Mouse (Mus musculus): ENCODE data around the gene Angptl2.

Gene Angptl2

DNA sequence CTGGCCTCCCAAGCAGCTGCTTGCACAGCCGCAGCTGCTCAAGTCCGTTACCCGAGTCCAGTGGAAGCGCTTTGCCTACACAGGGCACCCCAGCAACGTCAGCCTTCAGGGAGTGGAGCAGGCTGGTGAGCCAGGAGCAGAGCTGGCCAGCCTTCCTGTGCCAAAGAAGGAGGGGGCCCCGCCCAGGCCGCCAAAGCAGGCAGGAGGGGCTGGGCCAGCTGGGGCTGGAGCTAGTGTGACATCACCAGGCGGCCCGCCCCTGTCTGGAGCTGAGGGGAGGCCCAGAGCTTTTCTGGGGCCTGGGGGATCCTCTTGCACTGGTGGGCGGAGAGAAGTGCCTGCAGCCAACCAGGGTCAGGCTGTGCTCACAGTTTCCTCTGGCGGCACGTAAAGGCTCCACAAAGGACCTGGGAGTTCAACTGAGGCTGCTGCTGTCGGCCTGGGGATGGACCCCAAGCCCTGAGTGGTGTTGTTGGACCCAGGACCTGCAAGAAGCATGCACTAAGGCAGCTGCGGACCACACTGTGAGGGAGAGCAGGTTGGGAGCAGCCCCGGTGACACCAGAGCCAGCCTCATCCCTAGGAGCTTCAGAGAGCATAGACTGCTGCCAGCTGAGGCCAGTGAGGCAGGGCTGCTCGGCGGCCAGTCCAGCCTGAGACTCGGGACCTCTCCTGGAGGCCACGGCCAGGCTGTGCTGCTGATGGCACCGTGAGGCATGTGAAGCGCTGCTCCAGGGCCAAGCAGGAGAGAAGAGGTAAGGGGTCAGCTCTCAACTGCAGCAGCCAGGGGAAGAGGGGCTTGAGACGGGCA, at the start of gene Angptl2:
Gene Angptl2, plus strand, starts transcription at position 370 of the 810 bp plus-strand sequence.
- in situ Hi-C loops (cut with MboI), result no loop called here

- in situ Hi-C loops (cut with MboI), result no loop called here
These were observed 48.8 kb upstream of the Angptl2 start for GRCm38 (mm10) chr2:33167060-33167459.

DNA sequence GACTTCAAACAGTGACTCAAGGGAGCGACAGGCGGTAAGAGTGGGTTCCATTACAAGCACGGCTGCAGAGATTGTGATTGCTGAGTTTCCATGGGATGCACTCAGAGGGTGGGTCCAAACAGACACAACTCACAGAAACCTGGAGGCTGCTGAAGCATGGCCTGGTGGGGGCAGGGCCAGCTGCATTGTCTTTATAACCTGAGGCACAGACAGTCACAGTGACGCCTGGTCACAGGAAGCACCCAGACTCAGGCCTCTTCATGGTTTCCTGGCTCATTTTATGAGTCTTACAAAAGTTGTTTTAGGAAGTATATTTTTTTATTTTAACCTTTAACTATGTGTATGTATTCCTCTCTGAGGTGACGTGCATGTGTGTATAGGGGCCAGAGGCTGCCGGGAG, 46.4 kb upstream of the Angptl2 start:
- in situ Hi-C loops (cut with MboI), result no loop called here

DNA sequence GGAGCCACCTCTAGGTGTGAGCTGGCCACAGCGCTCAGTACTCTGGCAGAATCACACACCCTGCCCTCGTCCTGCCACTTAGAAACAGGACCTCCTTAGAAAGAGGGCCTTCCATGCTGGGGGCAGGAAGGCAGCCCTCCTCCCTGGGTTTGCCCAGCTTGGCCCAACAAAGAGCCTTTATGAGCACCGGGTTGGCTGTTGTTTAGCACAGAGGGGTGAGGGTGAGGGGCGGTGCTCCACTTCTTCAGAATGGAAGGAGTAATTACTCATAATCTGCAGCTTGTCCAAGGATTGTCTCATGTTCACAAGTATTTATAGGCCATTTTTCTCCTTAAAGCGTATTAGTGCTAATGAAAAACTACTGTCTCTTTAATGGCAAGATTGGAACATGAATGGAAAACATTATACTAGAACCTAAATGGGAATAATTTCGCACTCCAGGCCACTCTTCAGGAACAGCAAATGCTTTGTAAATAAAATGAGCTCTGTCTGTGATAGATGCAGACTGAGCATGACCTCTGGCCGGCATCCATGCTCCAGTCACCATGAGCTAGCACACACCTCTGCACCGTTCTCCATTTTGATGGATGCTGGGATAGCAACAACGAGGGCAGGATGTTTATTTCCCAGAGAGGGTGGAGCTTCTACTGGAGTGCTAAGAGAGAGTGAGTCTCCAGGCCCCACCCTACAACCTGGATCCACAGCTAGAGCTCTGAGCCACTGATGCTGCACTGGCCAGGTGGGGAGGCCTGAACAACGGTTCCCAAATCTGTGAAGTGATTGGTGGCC, 44.9 kb upstream of the Angptl2 start:
- in situ Hi-C loops (cut with MboI), result no loop called here

DNA sequence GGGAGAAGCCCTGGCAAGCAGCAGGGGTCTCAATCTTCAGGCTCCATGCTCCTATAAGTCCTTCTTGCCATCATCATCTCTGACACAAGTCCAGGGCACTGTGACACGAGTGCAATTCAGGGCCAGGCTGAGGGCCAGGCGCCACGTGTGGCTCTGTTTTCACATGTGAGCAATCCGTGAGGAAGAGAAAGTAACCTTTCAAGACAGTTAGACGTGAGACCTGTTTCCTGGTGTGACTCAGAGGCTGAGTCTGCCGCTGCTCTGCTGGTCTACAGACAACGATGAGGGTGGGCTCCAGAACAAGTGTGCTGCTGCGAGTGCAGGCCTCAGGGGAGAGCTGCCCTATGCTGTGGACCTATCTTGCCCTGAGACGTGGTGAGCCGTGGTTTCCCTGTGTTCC, 42.7 kb upstream of the Angptl2 start:
- in situ Hi-C loops (cut with MboI), result no loop called here

- in situ Hi-C loops (cut with MboI), result no loop called here
These were observed 42.2 kb upstream of the Angptl2 start for GRCm38 (mm10) chr2:33173686-33174085.

DNA sequence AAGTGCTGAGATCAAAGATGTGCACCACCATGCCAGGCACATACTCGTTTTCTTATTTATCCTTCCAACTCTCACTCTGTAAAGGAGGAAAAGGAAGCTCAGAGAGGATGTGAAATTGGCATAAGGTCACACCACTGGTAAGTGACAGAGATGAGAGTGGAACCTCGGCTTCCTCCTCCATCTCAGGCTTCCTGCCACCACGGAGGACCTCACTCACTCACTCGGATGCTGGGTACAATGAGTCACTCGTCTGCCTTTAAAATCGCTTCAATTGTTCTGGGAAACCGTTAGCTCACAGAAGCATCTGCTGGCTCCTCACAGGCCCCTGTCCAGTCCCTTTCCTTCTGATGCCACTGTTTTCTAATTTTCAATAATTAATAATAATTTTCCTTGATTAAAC, 39.4 kb upstream of the Angptl2 start:
- in situ Hi-C loops (cut with MboI), result no loop called here

DNA sequence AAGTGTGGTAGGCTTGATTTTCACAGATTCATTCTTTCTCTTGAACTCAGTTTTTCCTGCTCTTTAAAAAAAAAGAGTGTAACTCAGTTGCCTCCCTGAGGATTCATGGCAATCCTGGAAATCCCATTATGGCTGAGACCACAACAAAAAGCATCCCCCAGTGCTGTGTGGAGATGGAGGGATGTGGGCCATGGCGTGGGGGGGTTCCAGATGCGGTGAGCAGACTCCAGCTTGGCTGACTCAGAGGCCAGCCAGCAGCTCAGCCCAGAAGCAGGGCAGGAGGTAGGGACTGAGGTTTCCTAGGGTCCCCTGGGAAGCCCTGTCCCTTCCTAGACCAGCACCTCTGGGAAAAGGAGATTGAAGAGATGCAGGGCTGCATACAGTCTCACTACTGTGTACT, 38.9 kb upstream of the Angptl2 start:
- in situ Hi-C loops (cut with MboI), result no loop called here

DNA sequence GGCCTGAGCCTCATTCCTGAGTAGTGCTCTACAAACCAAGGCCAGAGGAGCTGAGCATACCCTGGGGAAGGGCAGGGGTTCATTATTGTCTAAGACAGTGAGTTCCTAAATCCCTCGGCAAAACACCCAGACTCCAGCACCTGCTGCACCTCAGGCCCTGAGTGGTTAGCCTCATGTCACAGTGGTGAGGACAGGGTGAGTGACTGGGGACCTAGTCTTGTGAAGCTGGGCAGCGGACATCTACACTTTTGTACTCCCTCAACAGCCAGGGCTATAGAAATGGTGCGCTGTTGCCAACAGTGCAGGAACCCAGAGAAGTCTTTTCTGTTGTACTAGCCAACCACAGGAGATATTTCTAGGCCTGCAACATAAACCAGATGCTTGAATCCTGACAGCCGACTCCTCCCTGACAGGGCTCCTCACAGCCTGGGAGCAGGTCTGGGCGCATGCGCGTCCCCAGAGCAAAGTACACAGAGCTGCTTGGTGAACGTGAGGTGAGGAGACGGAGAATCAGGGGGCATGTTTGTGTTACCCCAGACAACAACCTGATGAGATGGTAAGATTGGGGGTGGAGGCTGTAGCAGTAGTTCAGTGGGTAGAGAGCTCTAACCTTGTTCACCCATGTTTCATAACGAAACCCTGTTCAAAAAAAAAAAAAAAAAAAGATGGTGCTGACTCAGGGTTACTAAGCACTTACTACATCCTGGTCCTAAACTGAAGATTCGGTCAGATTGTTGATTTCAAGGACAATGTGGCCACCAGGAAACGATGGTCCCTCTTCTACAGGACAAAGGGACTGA, 38.2 kb upstream of the Angptl2 start:
- in situ Hi-C loops (cut with MboI), result no loop called here

DNA sequence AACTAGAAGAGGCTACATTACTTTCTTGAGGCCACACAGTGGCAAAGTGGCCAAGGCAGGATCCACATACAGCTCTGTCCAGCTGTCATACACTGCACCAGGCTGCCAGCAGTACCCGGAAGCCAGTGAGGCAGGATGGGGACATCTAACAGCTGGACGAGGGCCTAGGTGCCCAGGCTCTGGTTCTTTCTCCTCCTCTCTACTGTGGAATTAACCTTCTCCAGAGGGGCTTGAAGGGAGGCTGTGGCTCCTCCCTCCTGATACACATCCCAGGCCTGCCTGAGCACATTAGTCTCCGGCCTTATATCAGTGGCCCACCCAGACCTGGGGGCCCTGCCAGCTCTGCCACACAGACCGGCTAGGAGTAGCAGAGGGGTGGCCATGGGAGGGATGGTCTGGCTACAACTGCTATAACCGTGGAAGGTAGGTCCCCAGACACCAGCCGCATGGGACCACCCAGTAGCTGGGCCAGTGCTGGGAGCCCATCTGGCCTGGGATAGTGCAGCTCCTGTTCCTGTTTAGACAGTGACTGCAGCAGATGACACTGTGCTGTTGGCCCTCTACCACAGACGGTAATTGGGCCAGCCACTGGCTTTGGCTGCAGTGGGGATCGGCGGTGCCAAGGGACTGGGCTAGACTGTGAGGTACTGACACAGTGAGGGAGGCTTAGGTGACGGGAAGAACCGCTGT, 37.5 kb upstream of the Angptl2 start:
- in situ Hi-C loops (cut with MboI), result no loop called here

DNA sequence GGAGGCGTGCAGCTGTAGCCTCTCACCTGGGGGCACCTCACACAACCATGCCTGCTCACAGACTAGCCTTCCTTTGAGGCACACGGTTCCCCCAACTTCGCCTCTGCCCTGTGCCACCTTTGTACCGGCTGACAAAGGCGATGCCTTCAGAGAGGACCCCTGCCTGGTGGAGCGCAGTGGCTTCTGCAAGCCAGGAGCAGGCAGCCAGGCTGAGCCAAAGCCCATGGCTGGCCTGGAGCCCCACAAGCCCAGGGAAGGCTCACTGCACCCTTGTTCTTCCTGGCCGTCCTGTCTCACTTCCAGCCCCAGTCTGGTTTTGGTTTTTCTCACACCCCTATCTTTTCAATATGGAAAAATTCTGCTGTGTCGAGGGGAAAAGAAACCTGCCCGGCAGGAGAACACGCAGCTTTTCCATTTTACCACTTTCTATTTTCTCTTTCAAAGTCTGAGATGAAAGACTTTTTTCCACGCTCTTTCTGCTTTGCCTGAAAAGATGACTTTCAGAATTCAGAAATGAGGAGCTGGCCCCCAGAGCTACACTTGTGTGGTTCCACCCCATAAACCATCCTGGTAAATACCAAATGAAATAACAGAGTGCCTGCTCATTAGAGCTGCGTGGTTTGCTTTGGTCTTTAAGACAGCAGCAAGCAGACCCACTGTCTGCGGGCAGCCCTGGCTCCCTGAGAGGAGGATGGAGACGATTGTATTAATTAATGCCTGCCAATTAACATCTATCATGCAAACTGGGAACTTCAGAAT, 36.5 kb upstream of the Angptl2 start:
- in situ Hi-C loops (cut with MboI), result no loop called here

GRCm38 (mm10) chr2:33179930-33180630, 35.8 kb upstream of the Angptl2 start:
- in situ Hi-C loops (cut with MboI), result no loop called here

DNA sequence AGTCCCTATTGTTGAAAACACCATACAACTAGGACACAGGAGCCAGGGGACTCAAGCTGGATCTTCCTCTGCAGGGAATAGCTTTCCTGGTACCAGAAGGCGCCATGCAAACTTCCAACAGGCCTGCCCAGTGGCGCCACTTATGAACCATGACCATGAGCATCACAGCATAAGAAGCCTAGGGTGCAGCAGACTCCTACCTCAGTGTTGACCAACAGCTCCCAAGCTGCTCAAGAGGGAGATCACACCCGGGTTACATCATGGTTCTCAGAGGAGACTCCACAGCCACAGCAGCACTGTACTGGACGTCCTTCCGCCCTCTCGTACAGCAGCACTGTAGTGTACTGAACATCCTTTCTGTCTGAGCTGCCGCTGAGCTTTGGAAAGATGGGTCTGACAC, 32.5 kb upstream of the Angptl2 start:
- in situ Hi-C loops (cut with MboI), result no loop called here

DNA sequence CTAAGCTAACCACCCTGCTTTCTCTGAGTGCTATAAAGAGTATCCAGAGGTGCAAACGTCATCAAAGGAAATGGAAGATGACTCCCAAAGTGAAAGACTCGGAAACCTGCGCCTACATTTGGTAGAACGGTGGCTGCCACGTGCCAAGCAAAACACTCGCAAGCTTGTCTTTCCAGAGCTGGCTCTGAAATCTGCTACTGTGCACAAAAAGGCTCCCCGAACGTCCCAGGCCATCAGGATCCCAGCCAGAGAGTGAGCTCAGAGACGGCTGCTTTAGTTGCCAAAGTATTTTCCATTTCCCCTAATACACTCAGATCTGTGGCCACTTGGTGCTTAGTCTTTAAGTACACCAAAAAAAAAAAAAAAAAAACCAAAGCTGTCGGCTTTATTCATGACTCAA, 31.2 kb upstream of the Angptl2 start:
- in situ Hi-C loops (cut with MboI), result no loop called here

GRCm38 (mm10) chr2:33185258-33185657, 30.6 kb upstream of the Angptl2 start:
- in situ Hi-C loops (cut with MboI), result no loop called here

GRCm38 (mm10) chr2:33186505-33186904, 29.4 kb upstream of the Angptl2 start:
- in situ Hi-C loops (cut with MboI), result no loop called here

- in situ Hi-C loops (cut with MboI), result no loop called here
These were observed 28.0 kb upstream of the Angptl2 start for GRCm38 (mm10) chr2:33187874-33188273.

GRCm38 (mm10) chr2:33188925-33189670, 26.8 kb upstream of the Angptl2 start:
- in situ Hi-C loops (cut with MboI), result no loop called here

DNA sequence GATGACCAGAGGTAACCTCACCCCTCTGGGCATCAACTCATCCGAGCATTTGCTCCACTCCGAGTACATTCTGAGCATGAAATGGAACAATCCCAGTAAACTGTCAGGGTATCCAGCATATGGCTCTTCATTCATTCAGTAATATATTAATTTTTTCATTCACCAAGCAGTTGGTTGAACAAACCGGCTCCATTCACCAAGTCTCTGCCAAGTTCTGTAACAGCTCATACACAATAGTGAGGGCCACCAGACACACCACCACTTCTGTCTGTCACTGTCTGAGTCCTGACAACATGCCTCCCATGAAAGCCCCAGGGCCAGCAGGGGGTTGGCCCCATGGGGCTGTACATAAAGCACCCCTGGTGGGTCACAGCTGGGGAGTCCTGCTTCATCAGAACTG, 25.9 kb upstream of the Angptl2 start:
- in situ Hi-C loops (cut with MboI), result no loop called here

Data from mature B cell (primary cell).